Mouse (Mus musculus) embryonic fibroblast, embryonic 13.5 days (primary cell): ENCODE measurements around the gene Whrn.

Experiments used
- CTCF ChIP-seq: IDR thresholded peaks from 2 replicates; pipeline ENCODE4 v1.5.1; 2011; ENCODE audit warnings: mild to moderate bottlenecking, control low read depth, low read length, moderate library complexity, borderline replicate concordance; ENCODE audit not compliant: insufficient read depth
- POLR2A ChIP-seq: IDR thresholded peaks from 2 replicates; pipeline ENCODE4 v1.6.1; 2011; ENCODE audit warnings: low read depth, mild to moderate bottlenecking, control low read depth, low read length, moderate library complexity

- TF ChIP-seq CTCF (no peak), POLR2A (no peak)
Observed at GRCm38 (mm10) chr4:63375367-63375766, 120.4 kb downstream of the Whrn start.
